In the genomic region with DNA sequence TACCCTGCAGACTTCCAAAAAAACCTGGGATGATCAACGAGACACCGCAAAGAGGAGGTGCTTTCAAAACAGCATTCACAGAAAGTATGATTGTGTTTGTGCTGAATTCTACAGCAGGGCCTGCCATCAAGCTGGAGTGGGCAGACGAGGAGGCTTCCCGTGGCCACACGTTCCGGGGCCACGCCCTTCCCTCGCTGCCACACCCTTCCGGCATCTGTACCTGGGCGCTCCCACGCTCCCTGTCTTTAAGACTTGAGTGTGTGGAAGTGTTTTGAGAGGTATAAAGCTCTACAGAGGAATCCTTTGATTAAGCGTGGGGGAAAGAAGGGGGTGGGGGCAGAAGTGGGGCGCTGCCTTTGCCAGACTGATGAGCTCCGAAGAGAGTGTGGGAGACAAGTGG, we compare ENCODE assay signal across 27 mouse cellular contexts. TPM values are rescaled to one million over a fixed set of nuclear protein-coding genes. Genes with fewer than 3 reads are reported as not detected.
DNase-seq lines count a peak whose midpoint lies in the region; ATAC-seq and TF ChIP-seq lines count a peak whose summit lies in the region.
"Had no signal": no experiment of that assay in that cellular context is flagged by ENCODE, and none has a peak within 500 bp of the region (broad histone marks: within the 10 kb centered on the region; RNA-seq: fewer than 3 reads in every experiment).

No protein-coding gene starts in this region.

- no peak for ATAC-seq in embryonic facial prominence, embryonic 14.5 days (ENCODE audit: low read depth)
- no peak for ATAC-seq in activated CD4-positive, CD25-positive, alpha-beta regulatory T cell, adult 4 months
- ATAC-seq: forebrain, embryonic 13.5 days; forebrain, embryonic 16.5 days; intestine, postnatal 0 days; Patski had no signal

- no peaks in the 10 kb centered on the region for H3K27me3 ChIP-seq in embryonic facial prominence, embryonic 14.5 days (replicated peaks; ENCODE audit: control insufficient read depth, insufficient read depth, low read length)
- no peaks in the 10 kb centered on the region for H3K27me3 ChIP-seq in embryonic facial prominence, embryonic 10.5 days (replicated peaks; ENCODE audit: low read depth, poor library complexity, severe bottlenecking)
- H3K27me3 ChIP-seq: embryonic facial prominence, embryonic 13.5 days; forebrain, embryonic 13.5 days; hindbrain, embryonic 12.5 days; Patski had no signal

- no peak overlapping the region for H3K27ac ChIP-seq in embryonic facial prominence, embryonic 14.5 days (replicated peaks; ENCODE audit: low read depth, low read length)
- H3K27ac ChIP-seq in embryonic facial prominence, embryonic 10.5 days (replicated peaks) = no peak overlapping the region
- H3K27ac ChIP-seq in ES-E14 (ENCODE audit: insufficient read depth, low read depth, low read length, poor library complexity, severe bottlenecking) = no peak overlapping the region
- H3K27ac ChIP-seq: embryonic facial prominence, embryonic 13.5 days; forebrain, embryonic 10.5 days; forebrain, embryonic 13.5 days; heart, adult 2 months; heart, embryonic 10.5 days; heart, embryonic 13.5 days; hindbrain, embryonic 12.5 days; hindbrain, embryonic 15.5 days had no signal

- DNase-seq in embryonic facial prominence, embryonic 14.5 days (ENCODE audit: low spot score) = no peak
- DNase-seq in embryonic facial prominence, embryonic 10.5 days (ENCODE audit: low spot score) = no peak
- DNase-seq in ES-E14 (ENCODE audit: low read depth, low spot score) (no peak), ZHBTc4 (ENCODE audit: low read depth, low spot score) (peak; percentile 49)
- DNase-seq in spleen, adult 18-20 months = no peak
- DNase-seq: adrenal gland, postnatal 10 days; adrenal gland, postnatal 36 days; cerebellum, adult 11 months; cerebellum, adult 2 months; cerebellum, adult 9-11 months; cerebellum, postnatal 25 days; gastrocnemius, postnatal 10 days; gastrocnemius, postnatal 36 days; heart, adult 2 months; heart, postnatal 14 days; heart, postnatal 4 days had no signal

- no peaks in the 10 kb centered on the region for H3K36me3 ChIP-seq in embryonic facial prominence, embryonic 14.5 days (ENCODE audit: control insufficient read depth, insufficient read depth, low read length)
- H3K36me3 ChIP-seq in embryonic facial prominence, embryonic 10.5 days (replicated peaks) = no peaks in the 10 kb centered on the region
- H3K36me3 ChIP-seq in ES-E14 (ENCODE audit: control insufficient read depth, insufficient read depth, low read length, poor library complexity, severe bottlenecking) = no peaks in the 10 kb centered on the region
- H3K36me3 ChIP-seq: embryonic facial prominence, embryonic 13.5 days; forebrain, embryonic 10.5 days; heart, embryonic 10.5 days; heart, embryonic 13.5 days; hindbrain, embryonic 12.5 days; hindbrain, embryonic 15.5 days had no signal

- H3K4me1 ChIP-seq in embryonic facial prominence, embryonic 14.5 days (ENCODE audit: control insufficient read depth, insufficient read depth, low read length) = no peaks in the 10 kb centered on the region
- peaks cover 8% of the 10 kb centered on the region for H3K4me1 ChIP-seq in embryonic facial prominence, embryonic 10.5 days
- peaks cover 22 to 29% of the 10 kb centered on the region in 2 experiments for H3K4me1 ChIP-seq in ES-E14 (ENCODE audit: control insufficient read depth in 2 of 2, insufficient read depth in 2 of 2, low read length in 2 of 2, poor library complexity in 1 of 2)
- H3K4me1 ChIP-seq: embryonic facial prominence, embryonic 13.5 days; heart, embryonic 10.5 days; heart, embryonic 13.5 days; hindbrain, embryonic 15.5 days had no signal

- WGBS in embryonic facial prominence, embryonic 14.5 days = 84% methylated on average over 14 of the region's 14 CpGs
- WGBS in embryonic facial prominence, embryonic 10.5 days = 93% methylated on average over 14 of the region's 14 CpGs

- no peak overlapping the region for H3K4me2 ChIP-seq in embryonic facial prominence, embryonic 14.5 days (ENCODE audit: low read depth, low read length)
- H3K4me2 ChIP-seq: embryonic facial prominence, embryonic 13.5 days; forebrain, embryonic 13.5 days; heart, embryonic 13.5 days; hindbrain, embryonic 12.5 days; hindbrain, embryonic 15.5 days had no signal

- in situ Hi-C loops in ES-E14 (cut with MboI; ENCODE audit: low sequenced_read_pairs in 2 of 2, unreplicated experiment in 2 of 2) = no loop called here

- no peak overlapping the region for H3K4me3 ChIP-seq in embryonic facial prominence, embryonic 14.5 days (ENCODE audit: low read depth, low read length)
- no peak overlapping the region for H3K4me3 ChIP-seq in embryonic facial prominence, embryonic 10.5 days
- peak overlapping the region; percentile 2 to 11; a peak in 1 of 4 replicates for H3K4me3 ChIP-seq in ES-E14 (ENCODE audit: insufficient read depth in 1 of 2, low read depth in 1 of 2, low read length in 2 of 2, poor library complexity in 1 of 2, severe bottlenecking in 1 of 2)
- H3K4me3 ChIP-seq: embryonic facial prominence, embryonic 13.5 days; forebrain, embryonic 10.5 days; forebrain, embryonic 13.5 days; heart, adult 2 months; heart, embryonic 10.5 days; heart, embryonic 13.5 days; hindbrain, embryonic 12.5 days; hindbrain, embryonic 15.5 days had no signal

- 0 out of 2 replicates have a peak overlapping the region, but pooled peaks have one; percentile 8 for H3K9ac ChIP-seq in embryonic facial prominence, embryonic 14.5 days (ENCODE audit: low read depth, low read length)
- no peak overlapping the region; the same call in 1 of the 2 replicates for H3K9ac ChIP-seq in ES-E14 (ENCODE audit: insufficient read depth, low read depth, low read length, poor library complexity, severe bottlenecking)
- H3K9ac ChIP-seq: embryonic facial prominence, embryonic 13.5 days; forebrain, embryonic 13.5 days; heart, embryonic 13.5 days; hindbrain, embryonic 12.5 days; hindbrain, embryonic 15.5 days had no signal

- no peaks in the 10 kb centered on the region for H3K9me3 ChIP-seq in embryonic facial prominence, embryonic 14.5 days (ENCODE audit: control insufficient read depth, low read length)
- no peaks in the 10 kb centered on the region for H3K9me3 ChIP-seq in embryonic facial prominence, embryonic 10.5 days
- H3K9me3 ChIP-seq in ES-E14 (ENCODE audit: control insufficient read depth, insufficient read depth, low read depth, low read length) = no peaks in the 10 kb centered on the region
- H3K9me3 ChIP-seq: embryonic facial prominence, embryonic 13.5 days; forebrain, embryonic 10.5 days; forebrain, embryonic 13.5 days; heart, embryonic 10.5 days; hindbrain, embryonic 12.5 days; hindbrain, embryonic 15.5 days had no signal

TF ChIP-seq in ES-E14, 5 proteins besides CTCF, POLR2A, EP300 and RAD21:
- no peak for TF ChIP-seq ZNF384 (IDR thresholded peaks at IDR 0.05; ENCODE audit: low read depth, low read length)
- TF ChIP-seq MAFK (IDR thresholded peaks at IDR 0.05; ENCODE audit: insufficient read depth, low read depth, low read length) = no peak
- no peak for TF ChIP-seq CHD2 (IDR thresholded peaks at IDR 0.05; ENCODE audit: low read depth, low read length)
- no peak for TF ChIP-seq ZC3H11A (IDR thresholded peaks at IDR 0.05; ENCODE audit: borderline replicate concordance, low read depth, low read length)
- no peak for TF ChIP-seq HCFC1 (IDR thresholded peaks at IDR 0.05; ENCODE audit: borderline replicate concordance, insufficient read depth, low read length)

RNA-seq across cellular contexts. Expression of a gene that starts 29.2 kb away (rescaled TPM):
- polyA plus RNA-seq in embryonic facial prominence, embryonic 14.5 days (2014; fragmentation: Nextera tagmentation; extraction: Ambion mirVana) = 0.43 and 0.97 TPM in 2 replicates
- polyA plus RNA-seq in embryonic facial prominence, embryonic 10.5 days (2016; fragmentation: Nextera tagmentation; extraction: Ambion mirVana) = 0.42 and 0.67 TPM in 2 replicates
- 2.2 and 4.1 TPM in 2 replicates for total RNA-seq in ES-E14 (2012; rRNA removed)
- polyA plus RNA-seq in activated CD4-positive, CD25-positive, alpha-beta regulatory T cell, adult 4 months (2017; shearing (Covaris generic)) = under 1 TPM; 0.29 to 0.74 TPM
- total RNA-seq: gastrocnemius, postnatal 36 days had no signal

Comparison
In these comparisons a context has a peak if more than half of its experiments do, and no peak if none do; other contexts are left out.
1. H3K4me3 ChIP-seq: peak in ES-E14 (2 of 2); none in embryonic facial prominence, embryonic 14.5 days (single experiment) and embryonic facial prominence, embryonic 10.5 days (single experiment).